Mouse (Mus musculus) midbrain, embryonic 12.5 days (tissue): Measurements from ENCODE around the gene Ear1. TPM values are rescaled to one million over a fixed set of nuclear protein-coding genes. Genes with fewer than 3 reads are reported as not detected.
"Not testable (repeated sequence)": the region's sequence is repeated elsewhere in the genome, so short reads cannot be mapped to it uniquely, and the experiment has no call there.

ENCODE experiments used
- ATAC-seq: fragments of 200-750 bp; cut with Nextera tagmentation; 2 replicates; pipeline ENCODE4 v1.8.0; 2017; ENCODE audit warnings: low read depth, moderate TSS enrichment, moderate library complexity; ENCODE audit not compliant: low FRiP score
- H3K27ac ChIP-seq: fragments of 300-500 bp; sonication (generic); replicated peaks from 2 replicates; pipeline ENCODE4 v1.5.1; 2016; ENCODE audit warnings: mild to moderate bottlenecking
- H3K27me3 ChIP-seq: fragments of 300-500 bp; sonication (generic); 2 replicates; pipeline ENCODE4 v1.6.1; 2016; ENCODE audit warnings: mild to moderate bottlenecking
- H3K36me3 ChIP-seq: fragments of 300-500 bp; sonication (generic); 2 replicates; pipeline ENCODE4 v1.6.1; 2016
- H3K4me1 ChIP-seq: fragments of 300-500 bp; sonication (generic); 2 replicates; pipeline ENCODE4 v1.6.1; 2016
- H3K4me2 ChIP-seq: fragments of 300-500 bp; sonication (generic); replicated peaks from 2 replicates; pipeline ENCODE4 v1.6.1; 2016; ENCODE audit warnings: mild to moderate bottlenecking, moderate library complexity
- H3K4me3 ChIP-seq: fragments of 300-500 bp; sonication (generic); 2 replicates; pipeline ENCODE4 v1.5.1; 2016; ENCODE audit warnings: mild to moderate bottlenecking
- H3K9ac ChIP-seq: fragments of 300-500 bp; sonication (generic); replicated peaks from 2 replicates; pipeline ENCODE4 v1.6.1; 2016; ENCODE audit warnings: mild to moderate bottlenecking, moderate library complexity
- H3K9me3 ChIP-seq: fragments of 300-500 bp; sonication (generic); 2 replicates; pipeline ENCODE4 v1.6.1; 2016; ENCODE audit warnings: mild to moderate bottlenecking
- WGBS: fragments of 180-500 bp; shearing (Covaris S2); methylation state at CpG from one replicate; pipeline ENCODE4 v1.1.7; 2016; 5-methylcytosine and 5-hydroxymethylcytosine counted together
- polyA plus RNA-seq: library from polyadenylated mRNA; unstranded; fragments of >200 nt; fragmentation: Nextera tagmentation; extraction: Ambion mirVana; gene quantifications from 2 replicates; pipeline ENCODE4 v1.2.1, GENCODE M21; 2016

Gene Ear1
- polyA plus RNA-seq, 1 experiment from 2014 or later: not detected

DNA sequence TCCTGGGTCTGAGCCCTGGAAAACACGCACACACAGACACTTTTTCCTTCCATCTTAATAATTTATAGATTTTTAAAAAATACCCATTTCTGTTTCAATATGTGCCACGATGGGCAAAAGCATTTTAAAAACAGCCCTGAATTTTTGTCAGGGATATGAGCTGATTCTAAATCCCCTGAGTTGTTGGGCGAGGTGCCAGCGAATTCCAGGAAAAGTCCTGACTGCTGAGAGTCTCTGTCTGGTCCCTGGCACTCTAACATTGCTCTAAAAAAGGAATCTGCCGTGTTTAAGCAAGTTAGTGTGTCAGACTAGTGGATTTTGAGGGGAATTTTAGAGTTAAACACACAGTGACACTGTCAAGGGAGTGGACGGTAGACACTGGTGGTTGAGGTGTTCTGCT, 15.9 kb downstream of the Ear1 start:
- not testable (repeated sequence) for H3K4me2 ChIP-seq, H3K4me1 ChIP-seq, ATAC-seq, H3K27ac ChIP-seq, H3K27me3 ChIP-seq, H3K9ac ChIP-seq, H3K4me3 ChIP-seq, H3K9me3 ChIP-seq, H3K36me3 ChIP-seq
- WGBS: 84% methylated on average over 5 of the region's 6 CpGs

GRCm38 (mm10) chr14:43843949-43844573, 31.3 kb downstream of the Ear1 start:
- not testable (repeated sequence) for H3K36me3 ChIP-seq, H3K9me3 ChIP-seq, ATAC-seq, H3K9ac ChIP-seq, H3K27ac ChIP-seq, H3K4me3 ChIP-seq, H3K4me1 ChIP-seq, H3K4me2 ChIP-seq, H3K27me3 ChIP-seq
- WGBS: 75% methylated on average over 4 of the region's 4 CpGs

DNA sequence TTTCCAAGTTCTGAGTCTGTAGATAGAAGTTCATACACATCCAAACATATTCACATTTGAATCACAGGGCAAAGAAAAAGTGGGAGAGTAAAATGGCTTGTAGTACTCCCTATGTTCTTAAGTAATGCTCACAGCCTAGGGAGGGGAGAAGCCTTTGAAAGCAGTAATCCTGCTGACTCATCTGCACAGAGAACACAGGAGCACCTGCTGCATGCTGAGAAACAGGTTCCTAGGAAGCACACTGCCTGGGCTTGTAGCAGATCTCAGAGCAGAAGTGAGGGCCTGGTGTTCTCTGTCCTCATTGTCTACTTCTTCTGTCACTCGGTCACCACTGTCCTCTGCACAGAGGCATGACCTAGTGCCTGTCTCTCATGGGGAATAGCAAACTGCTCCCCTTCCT, 34.3 kb downstream of the Ear1 start:
- H3K27ac ChIP-seq, H3K4me2 ChIP-seq, ATAC-seq, H3K4me1 ChIP-seq, H3K9me3 ChIP-seq, H3K27me3 ChIP-seq, H3K4me3 ChIP-seq, H3K36me3 ChIP-seq, H3K9ac ChIP-seq: not testable (repeated sequence)
- no CpG with 5 or more reads among the region's 1 CpGs for WGBS

GRCm38 (mm10) chr14:43835366-43835765, 40.0 kb downstream of the Ear1 start:
- 89% methylated on average over 2 of the region's 2 CpGs for WGBS
- H3K4me3 ChIP-seq, H3K9ac ChIP-seq, H3K27me3 ChIP-seq, H3K36me3 ChIP-seq, H3K9me3 ChIP-seq, H3K4me1 ChIP-seq, ATAC-seq, H3K4me2 ChIP-seq, H3K27ac ChIP-seq: not testable (repeated sequence)

GRCm38 (mm10) chr14:43830385-43830784, 44.9 kb downstream of the Ear1 start:
- WGBS: 48% methylated on average over 1 of the region's 1 CpGs
- H3K4me1 ChIP-seq, H3K4me3 ChIP-seq, H3K9me3 ChIP-seq, ATAC-seq, H3K36me3 ChIP-seq, H3K4me2 ChIP-seq, H3K27me3 ChIP-seq, H3K9ac ChIP-seq, H3K27ac ChIP-seq: not testable (repeated sequence)

- not testable (repeated sequence) for H3K4me2 ChIP-seq, ATAC-seq, H3K27ac ChIP-seq, H3K4me3 ChIP-seq, H3K4me1 ChIP-seq, H3K9me3 ChIP-seq, H3K27me3 ChIP-seq, H3K36me3 ChIP-seq, H3K9ac ChIP-seq
- 92% methylated on average over 6 of the region's 6 CpGs for WGBS
Measured at GRCm38 (mm10) chr14:43824176-43824575, 51.1 kb downstream of the Ear1 start.

GRCm38 (mm10) chr14:43821869-43822268, 53.4 kb downstream of the Ear1 start:
- not testable (repeated sequence) for H3K4me1 ChIP-seq

DNA sequence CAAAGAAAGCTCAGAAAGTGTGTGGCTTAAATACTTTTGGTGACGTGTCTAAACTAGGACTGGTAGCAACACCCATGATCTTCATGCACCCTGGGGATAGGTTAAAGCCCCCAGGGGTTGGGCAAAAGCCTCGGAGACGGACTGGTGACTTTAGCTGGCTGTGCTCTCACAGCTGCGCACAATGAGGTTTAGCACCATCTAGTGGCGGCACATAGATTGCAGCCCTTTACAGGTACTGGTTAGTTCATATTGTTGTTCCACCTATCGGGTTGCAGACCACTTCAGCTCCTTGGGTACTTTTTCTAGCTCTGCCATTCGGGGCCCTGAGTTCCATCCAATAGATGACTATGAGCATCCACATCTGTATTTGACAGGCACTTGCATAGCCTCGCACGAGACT, 62.9 kb downstream of the Ear1 start:
- not testable (repeated sequence) for H3K36me3 ChIP-seq, H3K4me1 ChIP-seq, H3K27me3 ChIP-seq, H3K4me2 ChIP-seq, H3K9me3 ChIP-seq, H3K4me3 ChIP-seq, H3K27ac ChIP-seq, H3K9ac ChIP-seq, ATAC-seq
- WGBS: 73% methylated on average over 8 of the region's 9 CpGs

More at GRCm38 (mm10) chr14:43821869-43822268, 53.4 kb downstream of the Ear1 start:
- not testable (repeated sequence) for H3K9ac ChIP-seq, H3K4me3 ChIP-seq, H3K36me3 ChIP-seq, H3K4me2 ChIP-seq, ATAC-seq, H3K9me3 ChIP-seq, H3K27ac ChIP-seq, H3K27me3 ChIP-seq
- 68% methylated on average over 1 of the region's 2 CpGs for WGBS

GRCm38 (mm10) chr14:43808142-43808541, 67.2 kb downstream of the Ear1 start:
- H3K4me2 ChIP-seq, H3K27ac ChIP-seq, H3K27me3 ChIP-seq, H3K9me3 ChIP-seq, H3K9ac ChIP-seq, H3K4me3 ChIP-seq, H3K36me3 ChIP-seq, H3K4me1 ChIP-seq, ATAC-seq: not testable (repeated sequence)
- WGBS: 73% methylated on average over 4 of the region's 4 CpGs

GRCm38 (mm10) chr14:43804435-43804834, 70.9 kb downstream of the Ear1 start:
- H3K9me3 ChIP-seq, ATAC-seq: not testable (repeated sequence)
- 15% methylated on average over 7 of the region's 7 CpGs for WGBS

DNA sequence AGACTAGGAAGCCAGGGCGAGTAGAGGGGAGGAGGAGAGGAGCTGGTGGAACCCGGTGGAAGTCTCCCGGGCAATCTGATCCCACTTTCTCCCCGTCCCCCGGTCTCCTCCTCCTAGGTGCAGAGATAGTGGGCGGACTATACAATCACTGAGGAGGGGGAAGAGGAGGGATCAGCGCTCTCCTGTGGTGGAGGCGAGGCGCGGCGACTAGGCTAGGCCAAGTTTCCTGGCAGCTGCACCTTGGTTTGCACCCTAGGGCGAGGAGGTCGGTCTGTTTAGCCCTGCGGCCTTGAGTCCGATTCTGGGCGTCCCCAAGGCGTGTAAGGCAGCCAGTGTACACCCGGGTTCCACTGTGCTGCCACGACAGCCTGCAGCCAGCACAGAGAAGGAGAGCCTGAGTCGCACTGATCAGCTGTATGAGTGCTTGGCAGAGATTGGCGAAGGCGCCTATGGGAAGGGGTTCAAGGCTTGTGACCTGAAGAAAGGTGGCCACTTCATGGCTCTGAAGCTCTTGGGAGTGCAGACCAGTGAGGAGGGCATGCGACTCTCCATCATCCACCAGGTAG, 78.3 kb downstream of the Ear1 start:
- 11% methylated on average over 23 of the region's 23 CpGs for WGBS
- not testable (repeated sequence) for H3K27ac ChIP-seq, H3K27me3 ChIP-seq, H3K36me3 ChIP-seq, H3K9ac ChIP-seq, H3K4me1 ChIP-seq, H3K9me3 ChIP-seq
- Histone ChIP-seq H3K4me2 (peak overlapping the region; percentile 43), H3K4me3 (peak overlapping the region; percentile 18)
- ATAC-seq: peak; percentile 54; the same call in 1 of the 2 replicates

More at GRCm38 (mm10) chr14:43804435-43804834, 70.9 kb downstream of the Ear1 start:
- not testable (repeated sequence) for H3K4me3 ChIP-seq, H3K4me1 ChIP-seq, H3K9ac ChIP-seq, H3K4me2 ChIP-seq, H3K27ac ChIP-seq, H3K36me3 ChIP-seq, H3K27me3 ChIP-seq

DNA sequence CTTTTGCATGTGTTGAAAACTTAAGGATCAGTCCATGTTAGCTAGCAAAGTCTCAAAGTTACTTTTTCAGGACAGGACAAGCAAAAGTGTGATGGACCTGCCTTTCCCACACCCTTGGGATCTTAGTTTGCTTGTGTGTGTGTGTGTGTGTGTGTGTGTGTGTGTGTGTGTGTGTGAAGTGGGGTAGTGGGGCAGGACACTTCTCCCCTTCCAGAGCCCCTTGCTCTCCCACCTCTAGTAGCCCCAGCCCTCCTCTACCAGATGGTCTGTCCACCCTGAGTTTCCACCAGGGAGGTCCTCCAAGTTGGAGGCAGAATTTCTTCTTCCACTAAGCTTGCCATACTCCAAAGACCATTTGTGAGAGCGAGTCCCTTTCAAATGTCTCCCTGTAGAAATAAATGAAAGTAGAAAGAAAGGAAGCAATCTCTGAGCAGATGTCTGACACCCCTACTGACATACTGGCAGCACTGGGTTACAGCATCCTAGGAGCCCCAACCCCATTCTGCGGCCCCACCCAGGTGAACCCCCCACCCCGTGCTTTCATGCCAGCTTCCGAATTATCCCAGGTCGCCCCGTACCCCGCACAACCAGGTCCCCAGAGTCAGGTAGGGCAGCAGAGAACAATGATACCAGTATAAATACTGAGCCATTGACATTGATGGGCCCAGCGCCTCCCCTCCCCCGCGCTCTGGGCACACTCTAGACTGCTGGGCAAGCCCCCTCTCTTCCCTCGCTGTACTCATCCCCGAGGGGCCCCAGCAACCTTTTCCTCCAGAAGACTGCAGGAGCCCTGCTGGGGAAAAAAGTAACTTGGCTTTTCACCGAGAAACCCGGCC, 79.0 kb downstream of the Ear1 start:
- H3K4me3 ChIP-seq: peak overlapping the region; percentile 18
- 26% methylated on average over 14 of the region's 14 CpGs for WGBS
- no peak overlapping the region for H3K9ac ChIP-seq
- H3K27me3 ChIP-seq: no peaks in the 10 kb centered on the region
- peak; percentile 71 for ATAC-seq
- no peaks in the 10 kb centered on the region for H3K36me3 ChIP-seq
- H3K9me3 ChIP-seq: no peaks in the 10 kb centered on the region
- H3K4me2 ChIP-seq: peak overlapping the region; percentile 43
- no peak overlapping the region for H3K27ac ChIP-seq
- no peaks in the 10 kb centered on the region for H3K4me1 ChIP-seq
